Mouse (Mus musculus): ENCODE measurements around the gene Eif4g2.
A peak's percentile ranks its signal among the peaks of the same experiment; 100 is the strongest.

Gene Eif4g2

GRCm38 (mm10) chr7:111070167-111070496 lies 12.7 kb downstream of the Eif4g2 start:
- no peak for DNase-seq (ENCODE audit: extremely low read depth, low read depth, low spot score)

GRCm38 (mm10) chr7:111069439-111070166 lies 13.2 kb downstream of the Eif4g2 start:
- DNase-seq (ENCODE audit: extremely low read depth, low read depth, low spot score): no peak

- no peak for DNase-seq (ENCODE audit: extremely low read depth, low read depth, low spot score)
Measured at GRCm38 (mm10) chr7:111068181-111068580, 14.6 kb downstream of the Eif4g2 start.

GRCm38 (mm10) chr7:111062971-111063370 lies 19.9 kb downstream of the Eif4g2 start:
- no peak for DNase-seq (ENCODE audit: extremely low read depth, low read depth, low spot score)

- no peak for DNase-seq (ENCODE audit: extremely low read depth, low read depth, low spot score)
Measured at GRCm38 (mm10) chr7:111059527-111059926, 23.3 kb downstream of the Eif4g2 start.

- DNase-seq (ENCODE audit: extremely low read depth, low read depth, low spot score): no peak
Measured at GRCm38 (mm10) chr7:111055984-111056657, 26.7 kb downstream of the Eif4g2 start.

- DNase-seq (ENCODE audit: extremely low read depth, low read depth, low spot score): no peak
Measured at GRCm38 (mm10) chr7:111055221-111055620, 27.6 kb downstream of the Eif4g2 start.

- no peak for DNase-seq (ENCODE audit: extremely low read depth, low read depth, low spot score)
Measured at GRCm38 (mm10) chr7:111049652-111050421, 33.0 kb downstream of the Eif4g2 start.

GRCm38 (mm10) chr7:111048920-111049319 lies 33.9 kb downstream of the Eif4g2 start:
- no peak for DNase-seq (ENCODE audit: extremely low read depth, low read depth, low spot score)

- DNase-seq (ENCODE audit: extremely low read depth, low read depth, low spot score): no peak
Measured at GRCm38 (mm10) chr7:111029046-111029553, 53.7 kb downstream of the Eif4g2 start.

GRCm38 (mm10) chr7:111028281-111029045 lies 54.4 kb downstream of the Eif4g2 start, which contains the start of gene Ctr9:
Gene Ctr9 (plus strand): TSS chr7:111028951.
- DNase-seq (ENCODE audit: extremely low read depth, low read depth, low spot score): no peak

GRCm38 (mm10) chr7:111024912-111025311 lies 57.9 kb downstream of the Eif4g2 start:
- DNase-seq (ENCODE audit: extremely low read depth, low read depth, low spot score): no peak

GRCm38 (mm10) chr7:111024068-111024594 lies 58.7 kb downstream of the Eif4g2 start:
- DNase-seq (ENCODE audit: extremely low read depth, low read depth, low spot score): no peak

- DNase-seq (ENCODE audit: extremely low read depth, low read depth, low spot score): peak; percentile 59
Measured at GRCm38 (mm10) chr7:111020814-111021213, 62.0 kb downstream of the Eif4g2 start.
